Mouse (Mus musculus): ENCODE results near the gene Gm11627. TPM values are rescaled to one million over a fixed set of nuclear protein-coding genes. Genes with fewer than 3 reads are reported as not detected.
"Not testable (repeated sequence)": the region's sequence is repeated elsewhere in the genome, so short reads cannot be mapped to it uniquely, and the experiment has no call there.

Gm11627 gene
- polyA plus RNA-seq, 1 experiment from 2014 or later, result 19.2 TPM

DNA sequence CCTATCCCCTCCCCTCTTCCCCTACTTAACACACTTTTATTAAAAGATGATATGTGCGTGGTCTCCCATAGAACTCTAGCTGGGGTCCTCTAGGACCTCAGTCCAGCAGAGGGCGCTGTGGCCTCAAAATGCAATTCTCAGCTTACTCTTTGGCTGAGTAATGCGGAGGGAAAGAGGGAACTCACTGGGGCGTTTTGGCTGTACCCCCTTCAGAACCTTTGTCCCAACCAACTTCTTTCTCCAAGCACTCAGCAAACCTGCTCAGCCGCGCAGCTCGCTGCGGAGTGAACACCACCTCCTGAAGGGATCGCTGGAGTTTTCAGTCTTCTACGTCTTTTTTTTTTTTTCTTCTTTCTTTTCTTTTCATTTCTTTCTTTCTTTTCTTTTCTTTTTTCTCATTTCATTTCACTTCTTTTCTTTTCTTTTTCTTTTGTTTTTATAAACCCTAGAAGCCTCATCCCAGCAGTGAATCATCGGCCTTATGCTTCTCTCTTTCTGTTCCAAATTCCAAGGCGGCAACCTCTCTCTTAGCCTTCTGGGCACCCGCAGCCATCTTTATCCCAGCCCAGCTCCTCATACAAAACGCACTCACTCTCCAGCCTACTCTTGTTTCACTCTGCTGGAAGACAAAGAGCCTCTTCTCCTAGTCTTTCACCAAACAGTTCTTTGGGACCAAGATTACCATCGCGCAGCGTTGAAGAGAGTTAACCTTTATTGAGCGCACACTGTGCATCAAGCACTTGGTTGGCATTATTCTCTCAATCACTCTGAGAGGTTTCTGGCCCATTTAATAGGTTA is 6.2 kb downstream of the Gm11627 start:
- H3K36me3 ChIP-seq, result no peaks in the 10 kb centered on the region
- H3K9me3 ChIP-seq, result no peaks in the 10 kb centered on the region
- H3K4me2 ChIP-seq, result peak overlapping the region; percentile 76
- 15% methylated on average over 18 of the region's 18 CpGs for WGBS
- no peaks in the 10 kb centered on the region for H3K27me3 ChIP-seq (replicated peaks)
- peak overlapping the region; percentile 48 for H3K4me3 ChIP-seq (replicated peaks)
- H3K4me1 ChIP-seq, result peaks cover 9% of the 10 kb centered on the region; the same call in 1 of the 2 replicates
- H3K27ac ChIP-seq, result no peak overlapping the region
- H3K9ac ChIP-seq, result peak overlapping the region; percentile 34; the same call in 1 of the 2 replicates
- peak; percentile 76 for ATAC-seq (ENCODE audit: insufficient read depth, low FRiP score, low read depth)

DNA sequence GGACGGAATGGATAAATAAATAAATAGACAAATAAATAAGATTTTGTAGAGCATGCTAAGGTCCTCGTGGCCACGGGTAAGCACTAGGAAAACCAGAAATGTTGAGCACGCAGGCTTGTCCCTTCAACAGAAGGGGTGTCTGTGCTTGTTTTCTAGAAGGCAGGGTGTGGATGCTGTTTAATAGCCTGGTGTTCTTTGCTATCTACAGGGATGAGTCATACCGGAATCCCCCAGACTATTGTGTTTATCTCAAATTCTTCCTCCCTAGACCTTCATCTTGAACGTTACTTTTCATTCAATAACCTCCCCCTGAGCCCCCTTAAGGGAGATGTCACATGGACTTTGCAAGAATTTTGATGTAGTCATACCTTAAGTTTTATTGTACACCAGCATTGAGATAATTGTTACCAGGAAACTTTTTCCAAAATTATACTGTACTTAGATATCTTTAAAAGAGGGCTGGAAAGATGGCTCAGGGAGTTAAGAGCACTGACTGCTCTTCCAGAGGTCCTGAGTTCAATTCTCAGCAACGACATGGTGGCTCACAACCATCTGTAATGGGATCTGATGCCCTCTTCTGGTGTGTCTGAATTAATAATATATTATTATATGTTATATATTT is 10.4 kb downstream of the Gm11627 start:
- ATAC-seq (ENCODE audit: insufficient read depth, low FRiP score, low read depth), result no peak
- H3K4me3 ChIP-seq (replicated peaks), result no peak overlapping the region
- H3K9me3 ChIP-seq, result no peaks in the 10 kb centered on the region
- WGBS, result 63% methylated on average over 7 of the region's 7 CpGs
- H3K27ac ChIP-seq, result no peak overlapping the region
- no peaks in the 10 kb centered on the region for H3K36me3 ChIP-seq
- peaks cover 4% of the 10 kb centered on the region; the same call in 1 of the 2 replicates for H3K4me1 ChIP-seq
- H3K9ac ChIP-seq, result no peak overlapping the region
- no peaks in the 10 kb centered on the region for H3K27me3 ChIP-seq (replicated peaks)
- H3K4me2 ChIP-seq, result no peak overlapping the region

DNA sequence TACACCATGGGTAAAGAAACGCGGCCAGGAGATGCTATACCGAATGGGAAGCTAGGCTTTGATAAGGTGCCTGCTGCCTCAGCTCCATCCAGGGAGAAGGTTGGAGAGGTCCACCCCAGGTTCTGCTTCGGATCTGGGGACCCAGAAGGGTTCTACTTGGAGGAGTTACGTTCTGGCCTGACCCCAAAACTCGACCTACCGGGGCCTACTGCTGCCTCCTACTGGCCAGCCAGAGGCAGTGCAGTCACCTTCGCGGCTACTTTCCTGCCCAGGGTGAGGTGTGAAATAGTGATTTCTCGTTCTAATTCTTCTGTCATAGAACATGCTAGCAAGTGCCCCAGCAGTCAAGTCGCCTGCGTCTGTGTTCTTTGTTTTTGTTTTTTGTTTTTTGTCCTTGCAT is 11.1 kb downstream of the Gm11627 start:
- whole genome bisulfite sequencing, result 74% methylated on average over 12 of the region's 12 CpGs
- no peak overlapping the region for H3K27ac ChIP-seq
- no peaks in the 10 kb centered on the region for H3K9me3 ChIP-seq
- H3K4me3 ChIP-seq (replicated peaks), result no peak overlapping the region
- H3K36me3 ChIP-seq, result no peaks in the 10 kb centered on the region
- 0 out of 2 replicates have a peak, but pooled peaks cover under 1% of the 10 kb centered on the region for H3K4me1 ChIP-seq
- H3K9ac ChIP-seq, result no peak overlapping the region
- no peak overlapping the region for H3K4me2 ChIP-seq
- H3K27me3 ChIP-seq (replicated peaks), result no peaks in the 10 kb centered on the region
- no peak for ATAC-seq (ENCODE audit: insufficient read depth, low FRiP score, low read depth)

DNA sequence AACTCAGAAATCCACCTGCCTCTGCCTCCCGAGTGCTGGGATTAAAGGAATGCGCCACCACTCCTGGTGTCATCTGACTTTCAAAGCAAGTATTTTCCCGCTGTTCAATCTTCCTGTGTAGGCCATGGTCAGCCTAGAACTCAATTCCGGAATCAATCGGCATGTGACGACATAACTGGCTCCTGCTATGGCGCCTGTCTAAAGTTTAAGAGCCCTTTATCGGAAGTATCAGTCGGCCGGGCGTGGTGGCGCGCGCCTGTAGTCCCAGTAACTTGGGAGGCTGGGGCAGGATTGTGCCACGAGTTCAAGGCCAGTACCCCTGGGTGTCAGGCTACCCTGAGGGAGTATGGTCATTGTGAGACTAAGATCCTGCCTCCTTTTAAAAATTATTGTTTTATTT is 11.5 kb downstream of the Gm11627 start:
- no peak overlapping the region for H3K27ac ChIP-seq
- no peak for ATAC-seq (ENCODE audit: insufficient read depth, low FRiP score, low read depth)
- no peak overlapping the region for H3K4me3 ChIP-seq (replicated peaks)
- H3K27me3 ChIP-seq (replicated peaks), result no peaks in the 10 kb centered on the region
- no peaks in the 10 kb centered on the region for H3K36me3 ChIP-seq
- H3K9ac ChIP-seq, result no peak overlapping the region
- no peaks in the 10 kb centered on the region for H3K4me1 ChIP-seq
- H3K9me3 ChIP-seq, result no peaks in the 10 kb centered on the region
- H3K4me2 ChIP-seq, result no peak overlapping the region
- whole genome bisulfite sequencing, result 94% methylated on average over 15 of the region's 15 CpGs

DNA sequence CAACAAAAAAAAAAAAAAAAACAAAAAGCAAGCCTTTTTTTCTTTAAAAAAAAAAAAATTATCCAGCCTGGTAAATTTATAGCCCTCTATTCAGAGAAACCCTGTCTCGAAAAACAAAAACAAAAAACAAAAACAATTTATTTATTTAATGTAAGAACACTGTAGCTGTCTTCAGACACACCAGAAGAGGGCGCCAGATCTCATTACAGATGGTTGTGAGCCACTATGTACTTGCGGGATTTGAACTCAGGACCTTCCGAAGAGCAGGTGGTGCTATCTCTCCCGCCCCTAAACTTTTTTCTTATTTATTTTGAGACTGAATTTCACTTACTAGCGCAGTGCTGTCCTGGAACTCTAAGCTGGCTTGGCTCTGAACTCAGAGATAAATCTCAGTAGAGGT is 12.1 kb downstream of the Gm11627 start:
- H3K4me2 ChIP-seq, result no peak overlapping the region
- no peak overlapping the region for H3K27ac ChIP-seq
- H3K27me3 ChIP-seq (replicated peaks), result no peaks in the 10 kb centered on the region
- WGBS, result 84% methylated on average over 6 of the region's 6 CpGs
- ATAC-seq (ENCODE audit: insufficient read depth, low FRiP score, low read depth), result no peak
- no peaks in the 10 kb centered on the region for H3K4me1 ChIP-seq
- H3K4me3 ChIP-seq (replicated peaks), result no peak overlapping the region
- no peaks in the 10 kb centered on the region for H3K9me3 ChIP-seq
- H3K9ac ChIP-seq, result no peak overlapping the region
- H3K36me3 ChIP-seq, result no peaks in the 10 kb centered on the region

DNA sequence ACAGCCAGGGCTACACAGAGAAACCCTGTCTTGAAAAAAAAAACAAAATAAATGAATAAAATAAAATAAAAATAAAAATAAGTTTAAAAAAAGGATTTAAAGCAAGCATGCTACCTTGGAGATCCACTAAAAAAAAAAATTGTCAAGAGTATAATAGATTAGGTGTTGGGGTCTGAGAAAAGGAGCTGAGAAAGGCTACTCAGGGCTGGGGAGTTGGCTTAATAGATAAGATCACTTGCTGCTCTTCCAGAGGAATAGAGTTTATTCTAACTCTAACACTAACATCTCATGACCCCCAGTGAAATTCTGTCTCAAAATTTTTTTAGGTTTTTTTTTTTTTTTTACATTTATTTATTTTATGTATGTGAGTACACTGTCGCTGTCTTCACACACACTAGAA is 13.0 kb downstream of the Gm11627 start:
- Histone ChIP-seq H3K4me2 (no peak overlapping the region), H3K9me3 (no peaks in the 10 kb centered on the region), H3K36me3 (no peaks in the 10 kb centered on the region), H3K9ac (no peak overlapping the region), H3K27me3 (replicated peaks) (no peaks in the 10 kb centered on the region), H3K4me3 (replicated peaks) (no peak overlapping the region), H3K27ac (no peak overlapping the region), H3K4me1 (no peaks in the 10 kb centered on the region)
- 84% methylated on average over 1 of the region's 1 CpGs for WGBS
- ATAC-seq (ENCODE audit: insufficient read depth, low FRiP score, low read depth), result no peak

DNA sequence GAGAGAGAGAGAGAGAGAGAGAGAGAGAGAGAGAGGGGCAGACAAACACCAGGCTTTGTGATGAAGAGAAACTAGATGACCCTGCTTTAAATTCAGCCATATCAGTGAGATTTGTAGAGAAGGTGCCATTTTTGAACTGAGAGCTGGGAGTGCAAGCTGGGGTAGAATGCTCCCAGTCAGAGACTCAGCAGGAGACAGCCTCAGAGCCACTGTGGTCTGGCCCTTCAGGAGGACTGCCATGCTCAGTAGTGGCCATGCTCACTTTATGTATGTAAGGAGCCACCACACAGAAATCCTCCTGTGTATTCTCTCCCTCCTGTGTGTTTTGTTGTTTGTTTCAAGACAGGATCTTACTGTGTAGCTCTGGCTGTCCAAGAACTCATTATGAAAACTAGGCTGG is 13.5 kb downstream of the Gm11627 start:
- no peak for ATAC-seq (ENCODE audit: insufficient read depth, low FRiP score, low read depth)

DNA sequence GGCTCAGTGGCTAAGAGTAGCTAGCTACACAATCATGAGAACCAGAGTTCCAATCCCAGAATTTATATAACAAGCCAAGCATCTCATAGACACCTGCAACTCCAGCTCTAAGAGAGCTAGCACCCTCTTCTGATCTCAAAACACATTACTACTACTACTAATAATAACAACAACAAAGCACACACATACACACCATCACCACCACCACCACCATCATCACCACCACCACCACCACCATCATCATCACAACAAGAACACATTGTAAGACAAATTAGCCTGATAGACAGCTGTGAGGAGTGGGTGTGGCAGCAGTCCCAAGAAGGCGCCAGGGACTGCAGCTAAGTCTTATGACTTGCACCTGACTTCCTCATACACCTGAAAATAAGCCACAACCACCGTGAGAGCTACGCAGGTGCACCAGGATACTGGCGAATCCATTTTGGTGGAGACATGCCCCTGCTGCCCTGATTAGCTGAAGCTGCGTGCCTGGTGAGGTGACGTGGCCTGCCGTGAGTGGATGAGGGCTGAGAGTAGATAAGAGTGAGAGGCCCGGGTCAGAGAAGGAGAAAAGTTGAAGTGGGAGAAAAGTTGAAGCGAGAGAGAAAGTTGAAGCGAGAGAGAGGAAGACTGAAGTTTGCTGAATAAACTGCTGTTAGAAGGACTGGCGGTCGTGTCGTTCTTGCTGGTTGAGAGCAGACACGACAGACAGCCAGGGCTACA is 14.1 kb downstream of the Gm11627 start:
- not testable (repeated sequence) for ATAC-seq (ENCODE audit: insufficient read depth, low FRiP score, low read depth); H3K4me1 ChIP-seq; H3K27me3 ChIP-seq (replicated peaks); H3K4me3 ChIP-seq (replicated peaks); H3K27ac ChIP-seq; H3K4me2 ChIP-seq; H3K9me3 ChIP-seq; H3K9ac ChIP-seq; H3K36me3 ChIP-seq
- 71% methylated on average over 14 of the region's 14 CpGs for WGBS

More for the DNA sequence above, 13.5 kb downstream of the Gm11627 start:
- Histone ChIP-seq H3K27me3 (replicated peaks) (no peaks in the 10 kb centered on the region), H3K4me2 (no peak overlapping the region), H3K4me3 (replicated peaks) (no peak overlapping the region), H3K4me1 (no peaks in the 10 kb centered on the region), H3K36me3 (no peaks in the 10 kb centered on the region), H3K27ac (no peak overlapping the region), H3K9me3 (no peaks in the 10 kb centered on the region), H3K9ac (no peak overlapping the region)

DNA sequence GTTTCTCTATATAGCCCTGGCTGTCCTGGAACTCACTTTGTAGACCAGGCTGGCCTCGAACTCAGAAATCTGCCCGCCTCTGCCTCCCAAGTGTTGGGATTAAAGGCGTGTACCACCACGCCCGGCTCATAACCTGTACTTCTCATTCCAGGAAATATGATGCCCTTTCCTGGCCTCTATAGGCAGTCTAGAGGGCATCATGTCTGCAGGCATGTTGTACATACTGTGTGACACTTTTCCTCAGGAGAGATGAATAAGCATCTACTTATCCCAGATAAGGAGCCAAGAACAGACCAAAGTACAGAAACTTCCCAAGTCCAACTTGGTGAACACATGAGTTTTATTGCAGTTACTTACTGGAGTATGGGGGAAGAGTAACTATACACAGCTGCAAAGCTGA is 20.6 kb downstream of the Gm11627 start:
- no peak overlapping the region for H3K9ac ChIP-seq

DNA sequence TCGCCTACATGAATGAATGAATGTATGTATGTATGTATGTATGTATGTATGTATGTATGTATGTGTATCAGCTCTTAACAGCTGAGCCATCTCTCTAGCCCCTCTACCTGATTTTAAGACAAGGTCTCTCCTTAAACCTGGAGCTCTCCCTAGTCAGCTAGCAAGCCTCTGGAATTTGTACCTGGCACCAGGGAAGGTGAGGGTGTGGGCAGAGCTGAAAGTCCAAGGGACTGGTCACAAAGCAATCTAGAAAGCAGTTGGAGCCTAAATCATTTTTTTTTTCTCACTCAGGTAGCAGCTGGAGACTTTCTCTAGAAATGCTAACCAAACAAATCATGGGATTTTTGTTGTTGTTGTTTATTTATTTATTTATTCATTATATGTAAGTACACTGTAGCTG is 21.9 kb downstream of the Gm11627 start:
- no peaks in the 10 kb centered on the region for H3K27me3 ChIP-seq (replicated peaks)
- peaks cover 7% of the 10 kb centered on the region; the same call in 1 of the 2 replicates for H3K4me1 ChIP-seq
- WGBS, result 86% methylated on average over 1 of the region's 1 CpGs
- no peak for ATAC-seq (ENCODE audit: insufficient read depth, low FRiP score, low read depth)
- H3K4me2 ChIP-seq, result no peak overlapping the region
- H3K36me3 ChIP-seq, result no peaks in the 10 kb centered on the region
- H3K27ac ChIP-seq, result no peak overlapping the region
- no peak overlapping the region for H3K9ac ChIP-seq
- H3K4me3 ChIP-seq (replicated peaks), result no peak overlapping the region
- no peaks in the 10 kb centered on the region for H3K9me3 ChIP-seq

More for the DNA sequence above, 20.6 kb downstream of the Gm11627 start:
- no peak overlapping the region for H3K27ac ChIP-seq
- no peaks in the 10 kb centered on the region for H3K9me3 ChIP-seq
- no peaks in the 10 kb centered on the region for H3K36me3 ChIP-seq
- H3K4me3 ChIP-seq (replicated peaks), result no peak overlapping the region
- WGBS, result 88% methylated on average over 5 of the region's 5 CpGs
- peaks cover 5% of the 10 kb centered on the region; the same call in 1 of the 2 replicates for H3K4me1 ChIP-seq
- no peaks in the 10 kb centered on the region for H3K27me3 ChIP-seq (replicated peaks)
- ATAC-seq (ENCODE audit: insufficient read depth, low FRiP score, low read depth), result no peak
- H3K4me2 ChIP-seq, result no peak overlapping the region

DNA sequence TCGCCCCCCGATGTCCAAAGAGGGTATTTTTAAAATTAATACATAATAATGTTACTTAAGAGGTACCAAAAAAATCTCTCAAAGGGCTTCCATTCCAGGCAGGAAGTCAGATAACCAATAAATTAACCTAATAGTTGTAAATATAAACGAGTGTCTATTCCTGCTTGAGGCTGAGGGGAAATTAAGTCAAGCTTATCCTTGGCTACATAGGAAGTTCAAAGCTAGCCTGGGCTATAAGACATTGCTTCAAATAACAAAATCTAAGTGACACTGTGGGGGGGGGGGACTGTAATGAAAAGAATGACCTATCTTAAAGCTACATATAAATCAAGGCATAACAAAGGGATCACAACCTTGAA is 22.6 kb downstream of the Gm11627 start:
- H3K27ac ChIP-seq, result peak overlapping the region; percentile 93
- peaks cover 7% of the 10 kb centered on the region; the same call in 1 of the 2 replicates for H3K4me1 ChIP-seq
- 12% methylated on average over 3 of the region's 3 CpGs for WGBS
- peak overlapping the region; percentile 53 for H3K4me2 ChIP-seq
- H3K9me3 ChIP-seq, result no peaks in the 10 kb centered on the region
- H3K27me3 ChIP-seq (replicated peaks), result no peaks in the 10 kb centered on the region
- peak overlapping the region; percentile 100; the same call in 1 of the 2 replicates for H3K4me3 ChIP-seq (replicated peaks)
- no peak overlapping the region for H3K9ac ChIP-seq
- H3K36me3 ChIP-seq, result no peaks in the 10 kb centered on the region
- ATAC-seq (ENCODE audit: insufficient read depth, low FRiP score, low read depth), result no peak
